Mouse (Mus musculus) heart, embryonic 13.5 days (tissue): Measurements from ENCODE around the gene Zfp84. TPM values are rescaled to one million over a fixed set of nuclear protein-coding genes. Genes with fewer than 3 reads are reported as not detected.
"Not testable (repeated sequence)": the region's sequence is repeated elsewhere in the genome, so short reads cannot be mapped to it uniquely, and the experiment has no call there.

ENCODE experiments used
- ATAC-seq: fragments of 200-750 bp; cut with Nextera tagmentation; 2 replicates; pipeline ENCODE4 v1.8.0; 2017; ENCODE audit warnings: moderate TSS enrichment; ENCODE audit not compliant: insufficient number of reproducible peaks, low FRiP score, low TSS enrichment; ENCODE audit errors: extremely low read depth
- H3K27ac ChIP-seq: fragments of 300-500 bp; sonication (generic); replicated peaks from 2 replicates; pipeline ENCODE4 v1.5.1; 2015; ENCODE audit warnings: moderate library complexity, mild to moderate bottlenecking, inconsistent platforms
- H3K27me3 ChIP-seq: fragments of 300-500 bp; sonication (generic); replicated peaks from 2 replicates; pipeline ENCODE4 v1.6.1; 2015; ENCODE audit warnings: mild to moderate bottlenecking, inconsistent platforms
- H3K36me3 ChIP-seq: fragments of 300-500 bp; sonication (generic); 2 replicates; pipeline ENCODE4 v1.6.1; 2015; ENCODE audit warnings: mild to moderate bottlenecking, inconsistent platforms
- H3K4me1 ChIP-seq: fragments of 300-500 bp; sonication (generic); 2 replicates; pipeline ENCODE4 v1.6.1; 2015; ENCODE audit warnings: inconsistent platforms
- H3K4me2 ChIP-seq: fragments of 300-500 bp; sonication (generic); 2 replicates; pipeline ENCODE4 v1.6.1; 2015; ENCODE audit warnings: inconsistent platforms, mild to moderate bottlenecking, moderate library complexity
- H3K4me3 ChIP-seq: fragments of 300-500 bp; sonication (generic); 2 replicates; pipeline ENCODE4 v1.5.1; 2015; ENCODE audit warnings: moderate library complexity, mild to moderate bottlenecking, inconsistent platforms
- H3K9ac ChIP-seq: fragments of 300-500 bp; sonication (generic); 2 replicates; pipeline ENCODE4 v1.6.1; 2015; ENCODE audit warnings: inconsistent platforms, mild to moderate bottlenecking, moderate library complexity
- H3K9me3 ChIP-seq: fragments of 300-500 bp; sonication (generic); 2 replicates; pipeline ENCODE4 v1.6.1; 2016; ENCODE audit warnings: inconsistent platforms
- WGBS: fragments of 180-500 bp; shearing (Covaris S2); methylation state at CpG from one replicate; pipeline ENCODE4 v1.1.7; 2015; ENCODE audit warnings: mixed read lengths; 5-methylcytosine and 5-hydroxymethylcytosine counted together
- polyA plus RNA-seq: library from polyadenylated mRNA; unstranded; fragments of >200 nt; fragmentation: Nextera tagmentation; extraction: Ambion mirVana; gene quantifications from 2 replicates; pipeline ENCODE4 v1.2.1, GENCODE M21; 2015

Gene Zfp84
- 7.2 and 7.3 TPM in 2 replicates for polyA plus RNA-seq

DNA sequence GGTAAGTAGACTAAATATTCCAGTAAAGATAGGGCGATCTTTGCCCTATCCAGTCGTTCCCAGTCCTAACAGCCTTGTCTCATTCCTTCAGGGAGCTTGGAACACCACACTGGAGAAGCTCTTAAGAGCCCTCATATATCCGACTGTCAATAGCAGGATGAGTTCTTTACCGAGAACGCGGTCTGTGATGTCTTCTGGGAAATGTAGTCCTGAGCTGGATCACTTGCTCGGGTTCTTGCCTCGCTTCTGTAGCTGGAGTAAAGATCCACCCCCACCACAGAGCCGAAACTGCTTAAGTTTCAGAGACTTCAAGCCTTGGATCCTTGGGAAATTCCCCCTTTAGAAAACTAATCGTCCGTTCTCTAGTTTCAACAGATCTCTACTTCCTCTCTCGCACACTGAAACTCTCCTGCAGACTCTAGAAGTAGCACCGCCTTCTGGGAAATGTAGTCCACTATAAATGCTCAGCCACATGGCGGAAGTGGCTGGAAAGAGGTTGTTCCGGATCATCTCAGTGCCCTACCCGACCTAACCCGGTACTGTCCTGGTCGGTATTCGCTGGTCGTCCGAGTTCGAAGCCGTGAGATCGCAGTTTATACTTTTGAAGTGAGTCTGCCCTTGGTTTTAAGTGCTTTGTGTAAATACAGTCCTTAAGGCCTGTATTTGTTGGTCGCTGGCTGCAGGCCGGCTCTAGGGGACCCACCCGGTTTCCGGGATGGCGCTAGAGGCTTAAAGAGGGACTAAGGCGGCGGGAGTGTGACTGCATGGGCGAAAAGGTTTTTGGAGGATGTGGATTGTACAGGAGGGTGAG lies at the start of gene Zfp84:
Zfp84 (plus strand) TSS at position 463 of the 811 bp plus-strand sequence.
- peak within 1 kb of the TSS; percentile 81 for H3K4me2 ChIP-seq
- peak within 1 kb of the TSS; percentile 86 for H3K9ac ChIP-seq
- ATAC-seq: peak; percentile 90
- H3K4me1 ChIP-seq: peaks cover 23% of the 10 kb centered on the region
- H3K36me3 ChIP-seq: peaks cover 25% of the 10 kb centered on the region
- WGBS: under 1% methylated on average over 32 of the region's 32 CpGs
- peak within 1 kb of the TSS; percentile 80 for H3K4me3 ChIP-seq
- H3K27me3 ChIP-seq: no peaks in the 10 kb centered on the region
- H3K27ac ChIP-seq: peak within 1 kb of the TSS; percentile 84
- H3K9me3 ChIP-seq: no peaks in the 10 kb centered on the region

DNA sequence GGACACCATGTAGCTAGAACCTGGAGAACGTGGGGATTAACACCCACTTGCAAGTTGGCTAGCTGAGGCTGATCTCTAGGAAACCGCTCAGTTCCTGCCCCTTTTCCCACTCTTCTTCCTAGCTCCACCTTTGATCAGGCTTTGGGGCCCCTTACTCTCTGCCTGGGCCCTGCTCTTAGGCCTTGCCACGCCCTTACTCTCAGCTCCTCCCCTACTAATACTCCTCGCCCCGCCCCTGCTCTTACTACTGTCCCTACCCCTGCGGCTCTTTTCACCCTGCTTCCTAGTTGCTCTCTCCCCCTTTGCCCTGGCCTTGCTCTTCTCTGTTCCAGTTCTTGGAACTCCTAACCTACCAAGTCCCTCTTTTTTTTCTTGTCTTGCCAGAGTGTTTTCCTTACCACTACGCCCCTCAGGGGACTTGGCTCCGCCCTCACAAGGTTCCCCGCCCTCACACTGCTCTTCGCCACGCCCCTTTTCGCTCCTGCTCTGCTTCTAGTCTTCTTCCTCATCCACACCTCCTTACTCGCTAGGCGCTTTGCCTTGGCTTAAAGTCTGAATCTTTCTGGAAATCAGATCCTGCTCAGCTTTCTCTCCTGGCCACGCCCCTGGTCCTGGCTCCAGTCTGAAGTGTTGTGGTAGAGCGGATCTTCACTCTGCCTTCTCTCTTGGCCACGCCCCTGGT lies 42.8 kb upstream of the Zfp84 start:
- not testable (repeated sequence) for H3K27ac ChIP-seq, H3K27me3 ChIP-seq, H3K9me3 ChIP-seq, H3K36me3 ChIP-seq, ATAC-seq, H3K4me1 ChIP-seq, H3K9ac ChIP-seq
- Histone ChIP-seq H3K4me2 (peak overlapping the region; percentile 16; the same call in 1 of the 2 replicates), H3K4me3 (peak overlapping the region; percentile 8; the same call in 1 of the 2 replicates)
- WGBS: 18% methylated on average over 17 of the region's 17 CpGs

DNA sequence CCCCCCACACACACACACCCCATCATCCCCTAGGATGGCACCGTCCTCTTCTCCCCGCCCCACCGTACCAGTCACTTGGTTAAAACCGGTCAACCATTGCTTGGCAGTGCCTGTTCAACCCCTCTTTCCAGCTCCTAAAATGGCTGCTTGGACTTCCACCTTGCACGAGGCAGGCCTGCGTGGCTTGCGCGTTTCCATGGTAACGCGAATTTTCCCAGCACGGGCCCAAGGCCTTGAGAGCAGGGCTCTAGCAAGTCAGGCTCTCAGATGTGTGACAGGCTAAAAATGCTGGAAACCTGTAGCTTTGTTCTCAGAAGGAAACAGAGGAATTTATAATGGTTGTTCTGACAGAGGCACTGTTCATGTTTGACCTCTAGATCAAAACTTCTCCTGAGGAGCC lies 41.5 kb upstream of the Zfp84 start, which contains the start of gene Catsperg2:
Catsperg2 (minus strand) TSS at position 173 of the 400 bp plus-strand sequence.
- peak within 1 kb of the TSS; percentile 8; the same call in 1 of the 2 replicates for H3K4me3 ChIP-seq
- not testable (repeated sequence) for H3K9ac ChIP-seq, ATAC-seq, H3K4me1 ChIP-seq, H3K27ac ChIP-seq, H3K27me3 ChIP-seq, H3K36me3 ChIP-seq
- H3K4me2 ChIP-seq: peak within 1 kb of the TSS; percentile 16; the same call in 1 of the 2 replicates
- 60% methylated on average over 11 of the region's 11 CpGs for WGBS
- peaks cover 14% of the 10 kb centered on the region for H3K9me3 ChIP-seq

DNA sequence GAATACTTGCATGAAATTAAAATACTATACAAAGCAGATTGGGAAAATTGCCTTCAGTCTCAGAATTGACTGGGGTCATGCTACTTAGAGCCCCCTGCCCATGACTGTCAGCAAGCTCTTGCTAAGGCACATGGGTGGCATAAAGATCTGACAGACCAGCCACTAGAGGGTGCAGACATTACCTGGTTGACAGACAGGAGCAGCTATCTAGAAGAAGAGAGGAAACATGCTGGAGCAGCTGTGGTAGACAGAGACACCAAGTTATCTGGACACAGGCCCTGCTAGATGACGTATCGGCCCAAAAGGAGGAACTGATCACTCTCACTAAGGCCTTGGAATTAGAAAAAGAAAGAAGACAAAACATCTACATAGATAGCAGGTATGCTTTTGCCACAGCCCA lies 40.3 kb upstream of the Zfp84 start:
- Histone ChIP-seq H3K27ac (no peak overlapping the region), H3K4me2 (no peak overlapping the region), H3K9me3 (peaks cover 22% of the 10 kb centered on the region), H3K4me3 (no peak overlapping the region), H3K36me3 (no peaks in the 10 kb centered on the region), H3K4me1 (no peaks in the 10 kb centered on the region), H3K27me3 (no peaks in the 10 kb centered on the region), H3K9ac (no peak overlapping the region)
- 70% methylated on average over 2 of the region's 2 CpGs for WGBS
- no peak for ATAC-seq

DNA sequence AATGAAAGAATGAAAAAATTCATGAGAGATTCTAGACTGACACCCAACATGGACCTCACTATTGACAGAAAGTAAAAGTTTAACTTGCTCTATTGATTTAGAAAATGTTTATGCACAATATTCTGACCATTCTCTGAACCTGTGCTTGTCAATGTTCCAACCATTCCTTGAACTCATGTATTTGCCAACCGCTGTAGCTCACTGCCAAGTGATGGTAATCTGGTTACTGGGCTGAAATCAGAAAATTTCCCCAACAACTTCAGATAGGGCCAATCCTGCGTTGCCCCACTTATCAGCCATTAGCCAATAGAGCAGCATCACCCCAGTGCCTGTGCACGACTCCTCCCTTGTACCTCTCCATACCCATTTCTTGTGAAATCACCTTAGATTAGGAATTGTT lies 26.1 kb upstream of the Zfp84 start:
- Histone ChIP-seq H3K9me3 (peaks cover 13% of the 10 kb centered on the region; the same call in 1 of the 2 replicates), H3K9ac (no peak overlapping the region), H3K4me3 (no peak overlapping the region), H3K27ac (no peak overlapping the region), H3K4me1 (no peaks in the 10 kb centered on the region), H3K4me2 (no peak overlapping the region), H3K27me3 (no peaks in the 10 kb centered on the region), H3K36me3 (no peaks in the 10 kb centered on the region)
- ATAC-seq: no peak
- WGBS: 74% methylated on average over 3 of the region's 3 CpGs

DNA sequence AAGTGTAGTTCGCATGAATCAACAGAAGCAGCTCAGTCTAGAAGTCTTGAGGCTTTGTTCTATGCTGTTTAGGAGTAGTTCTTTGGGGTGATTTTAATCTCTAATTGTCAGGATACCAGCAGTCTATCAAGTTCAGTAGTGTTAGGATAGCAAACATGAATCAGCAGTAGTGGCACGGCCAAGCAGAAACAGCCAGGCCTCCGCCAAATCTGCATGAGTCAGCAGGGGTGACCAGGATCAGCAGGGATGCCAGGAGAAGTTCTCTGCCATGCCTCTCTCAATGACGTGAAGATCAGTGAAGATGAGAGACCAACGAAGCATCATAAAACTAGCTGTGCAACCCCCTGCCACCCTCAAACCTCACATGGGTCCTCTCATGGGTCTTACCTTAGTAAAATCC lies 7.9 kb upstream of the Zfp84 start:
- H3K27me3 ChIP-seq: no peaks in the 10 kb centered on the region
- WGBS: 76% methylated on average over 5 of the region's 5 CpGs
- peaks cover 9% of the 10 kb centered on the region; the same call in 1 of the 2 replicates for H3K36me3 ChIP-seq
- H3K4me1 ChIP-seq: no peaks in the 10 kb centered on the region
- no peak overlapping the region for H3K4me3 ChIP-seq
- no peak overlapping the region for H3K9ac ChIP-seq
- H3K27ac ChIP-seq: no peak overlapping the region
- peaks cover 11% of the 10 kb centered on the region; the same call in 1 of the 2 replicates for H3K9me3 ChIP-seq
- no peak overlapping the region for H3K4me2 ChIP-seq
- no peak for ATAC-seq

DNA sequence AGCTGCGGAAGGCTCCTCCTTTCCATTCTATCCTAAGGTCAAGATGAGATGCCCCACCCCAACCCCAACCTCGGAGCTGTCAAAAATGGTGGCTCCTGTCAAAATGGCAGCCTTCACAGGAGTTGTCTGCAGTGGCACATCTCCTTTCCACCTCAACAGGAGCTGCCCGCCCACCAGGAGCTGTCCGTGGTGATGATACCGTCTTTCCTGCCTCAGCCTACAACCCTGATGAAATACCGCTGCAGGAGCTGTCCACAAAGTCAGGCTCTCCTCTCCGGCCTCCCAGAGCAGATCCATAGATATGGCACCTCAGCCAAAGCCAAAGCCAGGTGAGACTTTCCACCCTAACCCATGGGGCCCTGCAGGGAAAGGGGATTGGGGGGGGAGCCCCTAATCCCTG lies 3.6 kb upstream of the Zfp84 start:
- Histone ChIP-seq H3K27ac (no peak overlapping the region), H3K4me1 (peaks cover 15% of the 10 kb centered on the region), H3K9me3 (no peaks in the 10 kb centered on the region), H3K9ac (no peak overlapping the region), H3K27me3 (no peaks in the 10 kb centered on the region), H3K4me3 (no peak overlapping the region), H3K36me3 (peaks cover 9% of the 10 kb centered on the region; the same call in 1 of the 2 replicates), H3K4me2 (no peak overlapping the region)
- ATAC-seq: no peak
- 68% methylated on average over 7 of the region's 7 CpGs for WGBS

DNA sequence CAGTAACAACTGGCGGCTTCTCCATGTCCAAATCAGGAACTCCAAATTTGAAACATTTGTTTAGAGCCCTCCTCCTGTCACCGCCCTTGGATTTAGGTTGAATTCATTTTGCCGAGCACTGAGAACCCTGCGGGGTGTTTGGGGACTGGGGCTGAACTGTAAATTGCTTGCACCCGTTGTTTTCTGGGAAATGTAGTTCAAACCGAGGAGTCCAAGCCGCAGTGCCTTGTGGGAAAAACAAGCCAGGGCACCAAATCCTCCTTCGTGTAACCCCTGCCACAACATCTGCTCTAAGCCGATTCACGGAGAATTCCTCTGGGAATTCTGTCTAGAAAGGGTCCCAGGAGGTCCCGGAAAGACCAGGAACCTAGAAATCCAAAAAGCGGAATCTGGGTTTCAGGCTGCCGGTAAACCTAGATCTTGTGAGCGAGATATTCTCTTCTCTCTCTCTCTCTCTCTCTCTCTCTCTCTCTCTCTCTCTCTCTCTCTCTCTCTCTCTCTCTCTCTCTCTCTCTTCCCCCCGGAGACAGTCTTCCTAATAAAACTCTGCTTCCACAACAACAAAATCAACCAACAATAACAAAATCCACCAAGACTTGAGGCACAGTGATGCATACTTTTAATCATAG lies 1.2 kb upstream of the Zfp84 start:
- peak overlapping the region; percentile 86 for H3K9ac ChIP-seq
- peak overlapping the region; percentile 77 for H3K27ac ChIP-seq
- under 1% methylated on average over 15 of the region's 15 CpGs for WGBS
- peaks cover 20% of the 10 kb centered on the region for H3K4me1 ChIP-seq
- H3K9me3 ChIP-seq: no peaks in the 10 kb centered on the region
- ATAC-seq: no peak; the same call in 1 of the 2 replicates
- peak overlapping the region; percentile 80 for H3K4me3 ChIP-seq
- peaks cover 21% of the 10 kb centered on the region for H3K36me3 ChIP-seq
- peak overlapping the region; percentile 81 for H3K4me2 ChIP-seq
- H3K27me3 ChIP-seq: no peaks in the 10 kb centered on the region

DNA sequence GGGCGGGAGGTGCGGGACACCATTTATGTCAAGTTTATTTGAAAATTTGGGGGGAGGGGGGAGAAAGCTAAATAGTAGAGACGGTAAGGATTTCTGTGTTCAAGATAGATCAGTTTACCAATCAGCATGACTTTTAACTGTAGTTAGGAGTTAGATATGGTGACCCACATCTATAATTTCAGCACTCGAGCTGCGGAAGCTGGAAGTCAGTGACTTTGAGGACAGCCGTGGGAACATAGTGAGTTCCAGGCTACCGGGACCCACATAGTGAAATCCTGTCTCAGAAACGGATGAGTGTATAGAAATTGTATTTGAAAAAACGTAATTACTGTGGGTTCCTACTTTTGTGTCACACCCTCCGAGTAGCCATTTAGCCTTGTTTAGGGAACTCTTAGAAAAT lies 628 bp downstream of the Zfp84 start:
- Histone ChIP-seq H3K4me1 (peaks cover 29% of the 10 kb centered on the region), H3K9me3 (no peaks in the 10 kb centered on the region), H3K27ac (peak overlapping the region; percentile 84), H3K9ac (peak overlapping the region; percentile 86), H3K27me3 (no peaks in the 10 kb centered on the region), H3K36me3 (peaks cover 32% of the 10 kb centered on the region), H3K4me3 (peak overlapping the region; percentile 80), H3K4me2 (peak overlapping the region; percentile 81)
- ATAC-seq: no peak
- 6% methylated on average over 10 of the region's 10 CpGs for WGBS

DNA sequence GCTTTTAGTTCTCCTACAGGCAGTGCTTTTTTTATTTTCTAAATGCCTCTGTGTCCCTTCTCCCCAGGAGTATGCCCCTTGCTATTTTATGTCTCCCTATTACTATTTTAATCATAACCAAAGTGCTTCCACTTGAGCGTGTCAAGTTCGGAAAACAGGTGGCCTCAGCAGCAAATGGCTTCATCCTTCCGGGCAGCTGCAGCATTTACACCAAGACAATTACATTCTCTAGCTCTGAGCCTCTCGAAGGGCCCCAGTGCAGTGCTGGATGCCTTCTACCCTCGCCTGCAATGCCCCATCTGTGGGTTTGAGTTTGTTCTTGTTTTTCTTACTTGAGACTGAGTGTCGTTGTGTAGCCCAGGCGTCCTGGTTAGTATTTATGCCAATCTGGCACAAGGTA lies 5.2 kb downstream of the Zfp84 start:
- H3K27ac ChIP-seq: peak overlapping the region; percentile 2; the same call in 1 of the 2 replicates
- 0 out of 2 replicates have a peak overlapping the region, but pooled peaks have one; percentile 44 for H3K9ac ChIP-seq
- H3K4me2 ChIP-seq: no peak overlapping the region; the same call in 1 of the 2 replicates
- H3K4me3 ChIP-seq: no peak overlapping the region
- peaks cover 22% of the 10 kb centered on the region for H3K4me1 ChIP-seq
- H3K9me3 ChIP-seq: no peaks in the 10 kb centered on the region
- 70% methylated on average over 7 of the region's 7 CpGs for WGBS
- peaks cover 73% of the 10 kb centered on the region for H3K36me3 ChIP-seq
- ATAC-seq: no peak
- H3K27me3 ChIP-seq: no peaks in the 10 kb centered on the region

DNA sequence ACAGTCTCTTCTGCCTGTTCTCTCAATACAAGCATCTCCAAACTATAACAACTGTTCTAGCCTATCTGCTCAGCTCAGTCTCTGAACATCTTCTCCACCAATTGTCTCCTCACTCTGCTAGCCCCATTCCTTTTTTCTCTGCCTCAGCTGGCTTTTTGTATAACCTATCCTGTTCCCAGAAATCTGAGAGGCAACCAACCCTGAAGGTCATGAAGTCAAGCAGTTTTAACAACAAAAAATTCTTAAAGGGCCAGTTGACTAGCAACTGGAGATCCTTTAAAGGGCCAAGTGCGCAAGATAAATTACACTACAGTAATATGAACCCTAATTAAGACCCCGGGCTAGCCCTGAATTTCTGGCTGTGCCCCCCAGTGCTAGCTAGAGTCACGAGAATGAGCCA lies 6.0 kb downstream of the Zfp84 start:
- Histone ChIP-seq H3K4me3 (no peak overlapping the region), H3K27me3 (no peaks in the 10 kb centered on the region), H3K9me3 (no peaks in the 10 kb centered on the region), H3K27ac (no peak overlapping the region), H3K4me1 (peaks cover 19% of the 10 kb centered on the region), H3K9ac (no peak overlapping the region), H3K4me2 (no peak overlapping the region), H3K36me3 (peaks cover 82% of the 10 kb centered on the region)
- ATAC-seq: no peak
- 90% methylated on average over 3 of the region's 3 CpGs for WGBS
